Mouse (Mus musculus) adrenal gland, adult 10 weeks (tissue): ENCODE results near the gene Lzic. TPM values are rescaled to one million over a fixed set of nuclear protein-coding genes. Genes with fewer than 3 reads are reported as not detected.

Experiments used
- polyA plus RNA-seq: library from polyadenylated mRNA; stranded (reverse); fragments of 350-450 nt; fragmentation: Illumina TruSeq; extraction: RNeasy Lipid Tissue Mini Kit (QIAGEN cat#74804); gene quantifications from one replicate; pipeline ENCODE4 v1.2.3, GENCODE M21; 2014; ENCODE audit warnings: low read depth, low replicate concordance

The Lzic gene
- 39.8 TPM for polyA plus RNA-seq

GRCm38 (mm10) chr4:149485053-149485824 is at the start of gene Lzic, which contains the start of gene Nmnat1:
Gene Lzic, plus strand, starts transcription at chr4:149485229.
Gene Nmnat1, minus strand, starts transcription at chr4:149485202.

GRCm38 (mm10) chr4:149454879-149455278 is 30.1 kb upstream of the Lzic start, which contains the start of gene Rbp7:
Gene Rbp7, minus strand, starts transcription at chr4:149454978.

GRCm38 (mm10) chr4:149477078-149477477 is 8.0 kb upstream of the Lzic start, which contains the start of gene Tmem274:
Gene Tmem274, plus strand, starts transcription at chr4:149477378.

GRCm38 (mm10) chr4:149517868-149518340 is 32.9 kb downstream of the Lzic start, which contains the start of gene Ctnnbip1:
Gene Ctnnbip1, plus strand, starts transcription at chr4:149518236.

Other genes starting within 250 kb of the Lzic start
- gene Kif1b, start 177.5 kb upstream of the Lzic start, polyA plus RNA-seq = 189 TPM
- 42.9 TPM for gene Ube4b, start 58.5 kb upstream of the Lzic start, polyA plus RNA-seq
- gene Rbp7, start 30.3 kb upstream of the Lzic start, polyA plus RNA-seq = 2.8 TPM
- not detected for gene Tmem274, start 7.9 kb upstream of the Lzic start, polyA plus RNA-seq
- 6.9 TPM for gene Nmnat1, start within 50 bp of the Lzic start, polyA plus RNA-seq
- 16.6 TPM for gene Ctnnbip1, start 33.0 kb downstream of the Lzic start, polyA plus RNA-seq
- gene Clstn1, start 101.2 kb downstream of the Lzic start, polyA plus RNA-seq = 24.4 TPM
- gene Pik3cd, start 217.3 kb downstream of the Lzic start, polyA plus RNA-seq = not detected